Mouse (Mus musculus) brain, embryonic 14.5 days (tissue): ENCODE measurements around the gene Slco6c1. TPM values are rescaled to one million over a fixed set of nuclear protein-coding genes. Genes with fewer than 3 reads are reported as not detected.

ENCODE experiments used
- DNase-seq: peaks from one replicate; pipeline ENCODE4 v3.0.0-alpha.2; 2011; ENCODE audit warnings: low read depth
- CTCF ChIP-seq: fragments of 200-500 bp; IDR thresholded peaks from 2 replicates; pipeline ENCODE4 v1.5.1; 2012; ENCODE audit warnings: inconsistent platforms, mild to moderate bottlenecking, moderate library complexity, borderline replicate concordance; ENCODE audit not compliant: insufficient read depth, insufficient read length; ENCODE audit errors: extremely low read depth
- POLR2A ChIP-seq: fragments of 200-500 bp; IDR thresholded peaks from 2 replicates; pipeline ENCODE4 v1.6.1; 2012; ENCODE audit warnings: mild to moderate bottlenecking, inconsistent platforms, borderline replicate concordance; ENCODE audit not compliant: poor library complexity, insufficient read depth, insufficient read length, severe bottlenecking; ENCODE audit errors: extremely low read depth
- polyA plus RNA-seq: library from polyadenylated mRNA; depleted of rRNA; stranded (reverse); fragments of >200 nt; gene quantifications from 2 replicates; pipeline ENCODE4 v1.2.3, GENCODE M21; 2012; rRNA removed

Slco6c1 gene
- not detected in 2 replicates for polyA plus RNA-seq

- DNase-seq: no peak
- TF ChIP-seq POLR2A (no peak), CTCF (no peak)
Measured at GRCm38 (mm10) chr1:97128201-97128600, at the start of gene Slco6c1. Gene Slco6c1, minus strand, starts transcription at chr1:97128301.

DNA sequence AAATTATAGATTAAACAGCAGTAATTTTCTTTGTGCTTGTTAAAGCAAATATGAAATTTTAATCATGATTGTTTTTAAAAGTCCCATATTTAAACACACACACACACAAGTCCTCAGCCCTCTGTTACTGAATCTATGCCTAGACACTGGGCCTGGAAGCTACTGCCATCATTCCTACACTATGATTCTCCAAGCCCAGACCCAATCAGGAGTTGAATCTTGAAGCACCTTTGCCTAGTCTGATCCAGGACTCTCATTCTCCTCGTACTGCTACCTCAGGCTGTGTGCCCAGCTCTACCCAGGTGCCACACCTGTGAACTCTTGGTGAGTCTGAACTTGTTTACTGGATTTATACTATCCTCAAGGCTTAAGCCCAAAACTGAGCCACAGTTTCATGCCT lies 89.1 kb downstream of the Slco6c1 start:
- no peak for DNase-seq
- no peak for TF ChIP-seq CTCF
- no peak for TF ChIP-seq POLR2A

DNA sequence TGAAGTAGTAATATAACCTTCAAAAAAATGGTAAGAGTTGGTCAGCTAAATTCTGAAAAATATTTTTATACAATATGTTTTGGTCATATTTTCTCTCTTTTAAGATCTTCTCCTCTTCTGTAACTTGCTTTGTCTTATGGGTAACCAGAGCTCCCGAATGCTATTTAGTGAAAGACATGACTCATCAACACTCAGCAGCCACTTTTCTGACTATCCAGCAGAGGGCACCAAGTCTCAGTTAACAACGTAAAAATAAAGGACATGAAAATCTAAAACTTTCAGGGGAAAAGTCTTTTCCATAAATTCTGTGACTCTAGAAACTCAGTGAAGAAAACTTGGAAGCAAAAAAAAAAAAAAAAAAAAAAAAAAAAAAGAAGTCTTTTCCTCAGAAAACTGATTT lies 89.6 kb downstream of the Slco6c1 start:
- peak; percentile 81 for DNase-seq
- TF ChIP-seq CTCF: peak; percentile 56; the same call in 1 of the 2 replicates
- no peak for TF ChIP-seq POLR2A

DNA sequence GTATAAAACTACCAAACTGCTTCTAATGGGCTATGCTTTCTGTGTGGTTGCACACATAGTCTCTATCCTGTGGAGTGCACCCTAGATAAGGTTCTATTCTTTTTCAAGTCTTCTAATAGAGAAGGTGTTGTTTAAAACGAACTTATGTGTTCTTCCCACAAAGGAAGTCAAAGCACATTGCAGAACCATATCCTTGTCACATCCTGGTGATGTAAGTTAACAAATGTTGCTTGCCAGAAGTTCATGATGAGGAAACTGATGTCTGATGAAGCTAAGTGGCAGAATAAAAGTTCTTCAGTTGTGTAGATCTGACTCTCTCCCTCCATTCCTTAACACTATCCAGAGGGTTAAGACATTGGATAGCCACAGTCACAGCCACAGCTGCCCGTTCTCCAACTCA lies 90.1 kb downstream of the Slco6c1 start:
- no peak for DNase-seq
- TF ChIP-seq POLR2A: no peak
- TF ChIP-seq CTCF: no peak

DNA sequence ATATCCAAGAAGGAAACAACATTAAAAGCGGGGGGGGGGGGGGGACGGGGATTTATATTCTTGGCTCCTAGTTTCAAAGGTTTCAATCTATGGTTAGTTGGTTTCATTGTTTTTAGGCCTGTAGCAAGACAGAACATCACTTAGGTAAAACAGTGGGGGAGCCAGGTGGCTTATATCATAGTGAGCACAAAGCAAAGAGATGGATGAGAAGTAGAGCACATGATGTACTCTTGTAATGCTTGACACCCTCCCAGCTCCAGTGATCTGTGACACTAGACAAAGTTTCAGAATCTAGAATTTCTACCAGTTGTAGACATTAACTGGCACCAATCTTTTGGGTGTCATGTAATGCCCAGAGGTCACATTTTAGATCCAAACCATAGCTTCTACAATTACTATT lies 106.7 kb downstream of the Slco6c1 start:
- no peak for TF ChIP-seq POLR2A
- no peak for TF ChIP-seq CTCF
- no peak for DNase-seq

DNA sequence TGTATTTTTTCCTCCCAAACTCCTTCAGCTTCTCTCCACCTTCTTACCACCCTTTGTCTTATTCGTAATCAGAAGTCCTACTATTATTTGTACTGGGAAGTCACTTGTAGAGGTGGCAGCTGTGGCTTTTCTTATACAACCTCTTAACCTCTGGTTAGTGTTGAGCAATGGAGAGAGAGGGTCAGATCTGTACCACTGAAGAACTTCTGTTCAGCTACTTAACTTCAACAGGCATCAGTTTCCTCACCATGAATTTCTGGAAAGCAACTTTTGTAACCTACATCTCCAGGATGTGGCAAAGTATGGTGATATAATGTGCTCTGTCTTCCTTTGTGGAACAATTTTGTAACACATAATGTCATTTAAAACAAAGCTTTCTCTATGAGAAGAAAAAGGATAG lies 108.7 kb downstream of the Slco6c1 start:
- DNase-seq: no peak
- no peak for TF ChIP-seq POLR2A
- no peak for TF ChIP-seq CTCF

DNA sequence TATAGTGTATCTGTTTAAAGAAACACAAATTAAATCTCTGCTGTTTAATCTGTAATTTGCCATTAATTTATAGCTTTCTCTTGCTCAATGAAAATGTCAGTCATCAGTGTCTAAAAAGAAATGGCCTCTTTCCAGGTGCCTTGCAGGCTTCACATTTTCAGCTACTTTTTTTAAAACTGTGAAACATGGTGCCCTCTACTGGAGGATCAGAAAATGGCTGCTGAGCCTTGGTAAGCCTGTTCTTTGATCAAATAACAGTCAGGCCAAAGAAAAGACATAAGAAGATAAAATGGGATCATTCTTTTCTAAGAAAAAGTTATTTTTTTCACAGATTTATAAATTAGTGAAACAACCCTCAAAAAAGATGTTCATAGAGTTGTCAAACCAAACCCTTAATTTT lies 109.1 kb downstream of the Slco6c1 start:
- peak; percentile 75 for DNase-seq
- peak; percentile 61; the same call in 1 of the 2 replicates for TF ChIP-seq CTCF
- no peak for TF ChIP-seq POLR2A
